Mouse (Mus musculus) left cerebral cortex, adult 2 months (tissue): Measurements from ENCODE around the gene 1700024P04Rik. TPM values are rescaled to one million over a fixed set of nuclear protein-coding genes. Genes with fewer than 3 reads are reported as not detected.
"Not testable (repeated sequence)": the region's sequence is repeated elsewhere in the genome, so short reads cannot be mapped to it uniquely, and the experiment has no call there.

Source experiments
- DNase-seq, 2 experiments: peaks; one replicate each; pipeline ENCODE4 v3.0.0; 2021 to 2022; ENCODE audit warnings: low spot score in 2 of 2, mixed read lengths in 1 of 2; ENCODE audit errors: extremely low spot score in 1 of 2
- H3K27ac ChIP-seq: fragments of 200-600 bp; 2 replicates; pipeline ENCODE4 v1.8.1; 2022
- H3K4me3 ChIP-seq: fragments of 200-600 bp; 2 replicates; pipeline ENCODE4 v1.8.1; 2022
- CTCF ChIP-seq: fragments of 200-600 bp; IDR thresholded peaks from 2 replicates; pipeline ENCODE4 v1.8.1; 2022; ENCODE audit warnings: antibody characterized with exemption, mild to moderate bottlenecking, moderate library complexity
- intact Hi-C: fragments of 180-260 bp; cut with DNase I; formaldehyde crosslinking; loops from one replicate; pipeline ENCODE4 v1.15.1; 2025
- total RNA-seq, 2 experiments: library from RNA; stranded (reverse); gene quantifications; 2 replicates each; pipeline ENCODE4 v1.2.3; 2021

Gene 1700024P04Rik
- total RNA-seq, 2 experiments from 2014 or later, result not detected

DNA sequence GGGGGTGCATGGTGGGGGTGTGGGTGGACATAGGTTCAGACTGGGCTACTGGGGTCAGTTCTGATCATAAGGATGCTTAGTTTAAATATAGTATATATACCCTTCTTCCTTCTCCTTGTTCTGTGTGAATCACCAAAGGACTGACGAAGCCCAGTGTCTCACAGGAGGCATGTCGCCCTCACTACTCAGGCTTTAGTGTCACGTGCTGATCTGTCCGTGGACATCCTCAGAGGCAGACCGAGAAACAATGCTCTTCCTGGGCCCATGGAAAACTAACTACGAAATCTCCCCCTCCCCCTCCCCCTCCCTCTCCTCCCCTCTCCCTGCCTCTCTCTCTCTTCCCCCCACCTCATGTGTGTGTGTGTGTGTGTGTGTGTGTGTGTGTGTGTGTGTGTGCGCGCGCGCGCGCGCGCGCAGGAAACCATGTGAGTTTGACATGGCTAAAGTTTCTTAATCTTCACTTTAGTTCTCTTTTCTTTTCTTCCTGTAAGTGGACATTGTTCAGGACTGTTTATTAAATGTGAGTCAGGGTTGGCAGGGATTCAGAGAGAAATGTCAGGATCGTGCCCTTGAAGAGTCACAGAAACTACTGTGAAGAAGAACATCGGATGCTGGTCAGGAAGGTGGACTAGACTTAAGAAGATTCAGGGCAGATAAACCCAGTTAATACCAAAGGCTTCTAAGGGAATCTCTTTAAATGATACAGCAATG, 22.2 kb upstream of the 1700024P04Rik start:
- Histone ChIP-seq H3K27ac (no peak overlapping the region), H3K4me3 (no peak overlapping the region)
- no peak for DNase-seq
- intact Hi-C loops, result no loop called here
- TF ChIP-seq CTCF, result no peak

DNA sequence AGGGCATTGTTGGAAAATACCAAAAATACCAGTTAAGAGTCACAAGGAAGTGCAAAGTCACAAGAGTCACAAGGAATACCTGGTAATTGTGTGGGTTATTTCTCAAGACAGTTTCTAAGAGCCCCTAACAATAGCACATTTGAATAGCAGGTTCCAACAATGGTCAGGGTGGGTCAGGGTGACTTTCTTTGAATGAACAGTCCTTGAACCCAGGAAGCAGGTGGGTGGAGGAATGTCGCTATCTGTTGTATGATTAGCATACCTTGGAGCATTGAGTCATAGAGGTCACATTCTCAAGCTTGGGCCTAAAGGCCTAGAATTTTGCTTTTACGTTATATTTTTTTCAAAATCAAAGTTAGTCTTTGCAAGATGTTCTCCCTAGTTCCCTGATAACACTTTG, 17.3 kb upstream of the 1700024P04Rik start:
- intact Hi-C loops, result not testable (repeated sequence)

GRCm38 (mm10) chr13:98997025-98997424, 12.7 kb upstream of the 1700024P04Rik start:
- no peak overlapping the region for H3K27ac ChIP-seq
- DNase-seq, result no peak
- no peak for TF ChIP-seq CTCF
- intact Hi-C loops, result no loop called here
- no peak overlapping the region for H3K4me3 ChIP-seq

More for the DNA sequence above, 17.3 kb upstream of the 1700024P04Rik start:
- H3K27ac ChIP-seq, H3K4me3 ChIP-seq, DNase-seq: not testable (repeated sequence)

GRCm38 (mm10) chr13:98977070-98977785, 7.1 kb downstream of the 1700024P04Rik start:
- TF ChIP-seq CTCF, result no peak
- intact Hi-C loops, result no loop called here
- no peak overlapping the region for H3K4me3 ChIP-seq
- H3K27ac ChIP-seq, result no peak overlapping the region
- no peak for DNase-seq

DNA sequence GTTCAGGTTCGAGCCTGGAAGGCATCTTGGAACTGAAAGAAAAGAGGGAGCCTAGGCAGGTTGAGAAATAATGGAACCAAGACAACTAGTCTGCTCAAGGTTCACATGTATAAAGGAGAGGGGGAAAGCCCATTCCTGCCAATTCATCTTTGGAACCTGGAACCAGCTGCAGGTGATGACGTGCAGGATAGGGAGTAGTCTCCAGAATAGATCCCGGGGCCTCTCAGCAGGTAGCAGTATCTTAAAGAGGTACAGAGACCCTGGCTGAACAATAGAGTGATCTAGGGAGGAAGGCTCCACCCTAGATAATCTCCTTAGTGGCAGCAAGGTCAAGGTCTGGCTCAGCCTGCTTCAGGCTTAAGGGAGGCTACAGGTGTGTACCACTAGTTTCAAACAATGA, 8.3 kb downstream of the 1700024P04Rik start:
- DNase-seq, H3K27ac ChIP-seq, intact Hi-C loops, H3K4me3 ChIP-seq: not testable (repeated sequence)

GRCm38 (mm10) chr13:98972090-98972489, 12.3 kb downstream of the 1700024P04Rik start:
- no peak for DNase-seq
- intact Hi-C loops, result no loop called here
- Histone ChIP-seq H3K4me3 (no peak overlapping the region), H3K27ac (no peak overlapping the region)
- TF ChIP-seq CTCF, result no peak

- Histone ChIP-seq H3K4me3 (no peak overlapping the region), H3K27ac (no peak overlapping the region)
- DNase-seq, result no peak
- intact Hi-C loops, result no loop called here
- no peak for TF ChIP-seq CTCF
Observed at GRCm38 (mm10) chr13:98971641-98972040, 12.7 kb downstream of the 1700024P04Rik start.

GRCm38 (mm10) chr13:98968517-98968916, 15.8 kb downstream of the 1700024P04Rik start:
- intact Hi-C loops, result no loop called here
- no peak overlapping the region for H3K27ac ChIP-seq
- TF ChIP-seq CTCF, result no peak
- no peak overlapping the region for H3K4me3 ChIP-seq
- no peak for DNase-seq

DNA sequence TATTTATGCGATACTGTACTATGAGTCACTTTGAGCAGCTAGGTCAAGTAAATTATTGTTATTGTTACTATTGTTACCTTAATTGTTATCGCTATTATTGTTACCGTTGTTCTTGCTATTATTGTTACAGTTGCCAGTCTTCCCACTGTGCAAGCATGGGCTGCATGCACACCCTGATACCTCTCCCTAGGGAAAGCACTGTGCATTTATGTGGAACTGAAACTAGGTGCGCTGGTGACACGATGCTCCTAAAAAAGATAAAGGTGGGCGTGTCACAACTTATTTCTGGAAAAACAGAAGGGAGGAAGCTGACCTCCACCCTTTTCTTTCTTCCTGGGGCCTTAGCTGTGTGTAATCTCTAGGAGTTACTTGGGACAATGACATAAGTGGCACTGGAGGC, 16.4 kb downstream of the 1700024P04Rik start:
- Histone ChIP-seq H3K4me3 (no peak overlapping the region), H3K27ac (no peak overlapping the region)
- intact Hi-C loops, result no loop called here
- no peak for DNase-seq
- no peak for TF ChIP-seq CTCF

DNA sequence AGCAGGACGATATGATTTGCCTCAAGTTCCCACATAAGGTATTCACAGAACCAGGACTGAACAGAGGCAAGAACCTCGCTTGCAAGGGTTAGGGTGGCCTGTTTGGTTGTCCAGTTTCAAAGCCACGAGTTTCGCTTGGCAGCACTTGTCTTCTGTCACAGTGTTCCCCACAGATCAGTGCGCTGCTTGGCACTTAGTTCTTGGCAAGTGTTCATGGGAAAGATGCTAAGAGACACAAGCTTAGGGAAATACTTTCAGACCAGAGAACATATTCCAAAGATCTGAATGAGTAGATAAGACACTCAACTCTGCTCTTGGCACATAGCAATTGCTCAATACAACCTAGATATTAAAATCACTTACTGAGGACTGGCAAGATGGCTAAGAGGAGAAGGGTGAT, 17.8 kb downstream of the 1700024P04Rik start:
- H3K4me3 ChIP-seq, result no peak overlapping the region
- intact Hi-C loops, result no loop called here
- no peak overlapping the region for H3K27ac ChIP-seq
- DNase-seq, result no peak
- TF ChIP-seq CTCF, result no peak

DNA sequence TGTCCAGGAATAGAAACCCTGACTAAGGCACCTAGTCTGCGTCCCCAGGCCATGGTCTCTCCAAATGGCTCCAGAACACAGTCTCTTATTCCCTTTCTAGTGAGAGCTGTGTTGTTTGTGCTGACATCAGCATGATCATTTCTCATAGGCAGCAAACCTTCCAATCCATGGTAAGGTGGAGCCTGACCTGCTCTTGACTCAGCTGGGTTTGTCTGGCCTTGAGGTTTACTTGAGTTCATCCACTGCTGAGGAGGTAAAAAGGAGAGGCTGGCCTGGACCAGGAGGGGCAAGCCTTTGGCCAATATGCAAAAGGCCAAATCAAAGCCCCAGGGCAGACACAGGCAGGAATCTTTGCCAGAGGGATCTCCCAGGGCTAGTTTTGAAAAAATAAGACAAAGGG, 20.8 kb downstream of the 1700024P04Rik start:
- no peak for TF ChIP-seq CTCF
- intact Hi-C loops, result no loop called here
- Histone ChIP-seq H3K4me3 (no peak overlapping the region), H3K27ac (no peak overlapping the region)
- DNase-seq, result no peak

DNA sequence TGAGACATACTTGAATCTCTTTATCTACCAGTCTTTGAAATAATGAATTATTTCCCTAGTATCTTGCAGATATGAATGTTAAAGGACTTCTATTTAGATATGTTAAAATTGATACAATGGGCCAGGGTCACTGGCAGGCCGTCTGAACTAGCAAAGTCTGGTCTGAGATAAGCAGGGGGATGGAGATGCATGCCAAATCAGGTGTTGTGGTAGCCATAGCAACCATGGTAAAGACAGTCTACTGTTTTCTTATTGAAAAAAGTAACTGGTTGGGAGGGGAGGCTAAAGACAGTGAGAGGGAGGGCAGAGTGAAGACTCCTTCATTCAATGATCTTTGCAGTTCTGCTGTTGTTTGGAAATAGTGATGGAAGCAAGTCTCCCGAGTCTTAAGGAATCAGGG, 26.2 kb downstream of the 1700024P04Rik start:
- no peak for DNase-seq
- intact Hi-C loops, result no loop called here
- TF ChIP-seq CTCF, result no peak
- Histone ChIP-seq H3K4me3 (no peak overlapping the region), H3K27ac (no peak overlapping the region)

DNA sequence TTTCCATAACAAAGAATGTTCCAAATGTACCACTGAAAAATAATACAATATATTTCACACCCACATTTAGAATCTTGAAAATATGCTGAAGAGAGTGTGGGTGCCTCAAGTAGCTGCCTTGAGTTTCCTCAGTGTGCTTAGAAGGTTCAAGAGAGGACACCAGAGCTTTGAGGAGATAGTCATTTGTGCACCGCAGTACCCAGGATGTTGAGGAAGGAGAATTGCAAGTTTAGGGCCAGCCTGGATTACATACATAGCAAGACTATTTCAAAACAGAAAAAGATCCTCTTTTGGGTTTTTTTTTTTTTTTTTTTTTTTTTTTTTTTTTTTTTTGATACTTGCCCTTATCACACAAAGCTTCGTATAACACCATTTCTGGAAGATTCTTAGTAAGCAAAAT, 28.2 kb downstream of the 1700024P04Rik start:
- Histone ChIP-seq H3K4me3 (no peak overlapping the region), H3K27ac (no peak overlapping the region)
- TF ChIP-seq CTCF, result no peak
- intact Hi-C loops, result no loop called here
- no peak for DNase-seq
